Mouse (Mus musculus) CH12.LX (cell line): Measurements from ENCODE around the gene Kif24. TPM values are rescaled to one million over a fixed set of nuclear protein-coding genes. Genes with fewer than 3 reads are reported as not detected.

Experiments
- DNase-seq: peaks from one replicate; pipeline ENCODE4 v3.0.0-alpha.2; 2013; ENCODE audit errors: extremely low read depth
- H3K27ac ChIP-seq: 2 replicates; pipeline ENCODE4 v1.5.1; 2012; ENCODE audit warnings: low read depth, mild to moderate bottlenecking, control low read depth, moderate library complexity; ENCODE audit not compliant: insufficient read depth
- H3K27me3 ChIP-seq: replicated peaks from 2 replicates; pipeline ENCODE3; 2012; ENCODE audit warnings: inconsistent platforms
- H3K36me3 ChIP-seq, 2 experiments: replicated peaks in 1 of 2; 2 replicates each; pipeline versions ENCODE3 to v1.6.1; 2012; ENCODE audit warnings: inconsistent platforms in 1 of 2, low read length in 1 of 2, mild to moderate bottlenecking in 1 of 2, mixed read lengths in 1 of 2, moderate library complexity in 1 of 2; ENCODE audit not compliant: control insufficient read depth in 1 of 2, insufficient read depth in 1 of 2
- H3K4me1 ChIP-seq, 2 experiments: 2 replicates each; pipeline ENCODE4 v1.6.1; 2012; ENCODE audit warnings: inconsistent platforms in 1 of 2, moderate library complexity in 1 of 2; ENCODE audit not compliant: insufficient read depth in 2 of 2, control insufficient read depth in 1 of 2
- H3K4me2 ChIP-seq: 2 replicates; pipeline ENCODE4 v1.6.1; 2012; ENCODE audit warnings: low read depth, mild to moderate bottlenecking, control low read depth; ENCODE audit not compliant: poor library complexity, insufficient read depth, severe bottlenecking
- H3K4me3 ChIP-seq, 3 experiments: fragments of 150-350 bp in 1 of 3; sonication (generic) in 1 of 3; replicated peaks in 1 of 3; 2 replicates each; pipeline versions ENCODE3 to v1.5.1; 2011 to 2012; ENCODE audit warnings: low read depth in 2 of 3, low read length in 2 of 3, mild to moderate bottlenecking in 2 of 3, moderate library complexity in 2 of 3, control low read depth in 1 of 3, improper control_type of control experiment in 1 of 3, inconsistent platforms in 1 of 3, mixed read lengths in 1 of 3; ENCODE audit not compliant: poor library complexity in 1 of 3
- H3K79me2 ChIP-seq: replicated peaks from 2 replicates; pipeline ENCODE4 v1.6.1; 2012; ENCODE audit warnings: mild to moderate bottlenecking, moderate library complexity; ENCODE audit not compliant: control insufficient read depth, poor library complexity, insufficient read depth, severe bottlenecking; ENCODE audit errors: extremely low read depth
- H3K9ac ChIP-seq: 2 replicates; pipeline ENCODE4 v1.6.1; 2012; ENCODE audit warnings: low read depth, mild to moderate bottlenecking, control low read depth, moderate library complexity; ENCODE audit not compliant: insufficient read depth
- H3K9me3 ChIP-seq: replicated peaks from 2 replicates; pipeline ENCODE3; 2012; ENCODE audit warnings: low read length, inconsistent platforms, mixed read lengths
- CHD1 ChIP-seq: IDR thresholded peaks from 2 replicates; pipeline ENCODE4 v1.6.1; 2012; ENCODE audit warnings: low read depth, low read length, improper control_type of control experiment, inconsistent platforms
- CHD2 ChIP-seq: IDR thresholded peaks from 2 replicates; pipeline ENCODE4 v1.6.1; 2011; ENCODE audit warnings: low read length, improper control_type of control experiment
- CTCF ChIP-seq, 2 experiments: IDR thresholded peaks in 1 of 2; conservative IDR thresholded peaks in 1 of 2; 2 replicates each; pipeline ENCODE4 v1.5.1; 2011 to 2012; ENCODE audit warnings: low read depth in 2 of 2, low read length in 2 of 2, improper control_type of control experiment in 1 of 2, inconsistent platforms in 1 of 2, mild to moderate bottlenecking in 1 of 2, moderate library complexity in 1 of 2
- E2F4 ChIP-seq: IDR thresholded peaks from 2 replicates; pipeline ENCODE4 v1.6.1; 2011; ENCODE audit warnings: low read depth, low read length, improper control_type of control experiment; ENCODE audit not compliant: insufficient replicate concordance
- ELF1 ChIP-seq: IDR thresholded peaks from 2 replicates; pipeline ENCODE4 v1.6.1; 2014; ENCODE audit warnings: low read depth, mild to moderate bottlenecking, inconsistent platforms, low read length, improper control_type of control experiment
- EP300 ChIP-seq: IDR thresholded peaks from 2 replicates; pipeline ENCODE4 v1.6.1; 2011; ENCODE audit warnings: low read length, improper control_type of control experiment
- GABPA ChIP-seq: IDR thresholded peaks from 2 replicates; pipeline ENCODE4 v1.6.1; 2012; ENCODE audit warnings: low read depth, low read length, improper control_type of control experiment, inconsistent platforms; ENCODE audit not compliant: insufficient replicate concordance
- HCFC1 ChIP-seq: IDR thresholded peaks from 2 replicates; pipeline ENCODE4 v1.6.1; 2012; ENCODE audit warnings: low read depth, mild to moderate bottlenecking, inconsistent platforms, low read length, improper control_type of control experiment
- JUN ChIP-seq: IDR thresholded peaks from 2 replicates; pipeline ENCODE4 v1.6.1; 2011; ENCODE audit warnings: low read depth, mild to moderate bottlenecking, low read length, improper control_type of control experiment, moderate library complexity; ENCODE audit not compliant: insufficient read depth
- MEF2A ChIP-seq: IDR thresholded peaks from 2 replicates; pipeline ENCODE4 v1.6.1; 2014; ENCODE audit warnings: low read depth, mild to moderate bottlenecking, inconsistent platforms, low read length, improper control_type of control experiment, borderline replicate concordance
- POLR2AphosphoS2 ChIP-seq: IDR thresholded peaks from 2 replicates; pipeline ENCODE4 v1.6.1; 2011; ENCODE audit warnings: low read depth, low read length, improper control_type of control experiment
- RAD21 ChIP-seq: IDR thresholded peaks from 2 replicates; pipeline ENCODE4 v1.6.1; 2011; ENCODE audit warnings: low read depth, mild to moderate bottlenecking, low read length, improper control_type of control experiment, moderate library complexity
- RCOR1 ChIP-seq: conservative IDR thresholded peaks from 2 replicates; pipeline ENCODE4 v1.6.1; 2012; ENCODE audit warnings: low read depth, mild to moderate bottlenecking, inconsistent platforms, low read length, improper control_type of control experiment
- TBP ChIP-seq: conservative IDR thresholded peaks from 2 replicates; pipeline ENCODE4 v1.6.1; 2011; ENCODE audit warnings: low read depth, low read length, improper control_type of control experiment
- TCF12 ChIP-seq: IDR thresholded peaks from 2 replicates; pipeline ENCODE4 v1.6.1; 2014; ENCODE audit warnings: low read depth, mild to moderate bottlenecking, inconsistent platforms, low read length, improper control_type of control experiment
- UBTF ChIP-seq: IDR thresholded peaks from 2 replicates; pipeline ENCODE4 v1.6.1; 2012; ENCODE audit warnings: low read depth, mild to moderate bottlenecking, inconsistent platforms, low read length, improper control_type of control experiment, moderate library complexity
- USF2 ChIP-seq: conservative IDR thresholded peaks from 2 replicates; pipeline ENCODE4 v1.6.1; 2011; ENCODE audit warnings: low read depth, low read length, improper control_type of control experiment
- ZC3H11A ChIP-seq: IDR thresholded peaks from 2 replicates; pipeline ENCODE4 v1.6.1; 2012; ENCODE audit warnings: low read depth, mild to moderate bottlenecking, inconsistent platforms, low read length, improper control_type of control experiment
- ZMIZ1 ChIP-seq: IDR thresholded peaks from 2 replicates; pipeline ENCODE4 v1.6.1; 2012; ENCODE audit warnings: low read depth, mild to moderate bottlenecking, inconsistent platforms, low read length, improper control_type of control experiment
- dilution Hi-C: fragments of 300-500 bp; cut with MboI; formaldehyde crosslinking; loops from 2 replicates; pipeline ENCODE4 v1.14.3; 2020; ENCODE audit warnings: low sequenced_read_pairs; ENCODE audit not compliant: extremely low pct_unique_long_range_greater_than_20kb, extremely low pct_ligation_motif_present
- in situ Hi-C: fragments of 300-500 bp; cut with MboI; formaldehyde crosslinking; loops from 3 replicates; pipeline ENCODE4 v1.14.3; 2019; ENCODE audit warnings: low sequenced_read_pairs, low pct_ligation_motif_present, low pct_unique_long_range_greater_than_20kb, mixed read lengths
- polyA plus RNA-seq: library from polyadenylated mRNA; unstranded; fragments of >175 nt; gene quantifications from 2 replicates; pipeline ENCODE4 v1.2.1, GENCODE M21; 2012; ENCODE audit warnings: low read depth; ENCODE audit not compliant: insufficient read length
- total RNA-seq, 2 experiments: library from RNA; depleted of rRNA; stranded (reverse); fragments of 300-350 nt in 1 of 2; fragments of >200 nt in 1 of 2; gene quantifications; 2 replicates each; pipeline ENCODE4 v1.2.3; 2012 to 2014

Kif24 gene
- total and polyA plus RNA-seq, 3 experiments = 6.4 to 8.6 (median 8.4) TPM

DNA sequence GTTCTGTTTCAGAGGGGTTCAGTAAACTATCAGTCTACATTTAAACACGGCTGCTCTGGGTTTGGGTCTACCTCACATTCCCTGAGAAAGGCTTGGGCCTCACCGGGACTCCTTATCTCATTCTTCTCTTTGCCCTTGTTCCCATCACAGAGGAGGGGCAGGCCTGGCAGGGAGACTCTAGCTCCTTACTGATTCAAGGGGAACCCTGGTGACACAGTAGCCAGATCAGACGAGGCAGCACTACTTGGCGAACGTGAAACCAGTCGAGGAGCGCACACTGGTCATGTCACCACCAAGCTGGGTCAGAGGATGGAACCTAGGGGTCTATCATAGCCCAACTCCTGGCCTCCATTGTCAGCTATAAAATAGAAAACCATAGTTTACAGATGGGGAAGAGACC, 43.3 kb upstream of the Kif24 start:
- in situ Hi-C loops = no loop called here
- DNase-seq = no peak
- no peak for TF ChIP-seq CHD1
- TF ChIP-seq CTCF (conservative IDR thresholded peaks at IDR 0.05 in 1 of 2, IDR thresholded peaks at IDR 0.05 in 1 of 2; ENCODE audit: low read depth in 2 of 2, low read length in 2 of 2) = no peak
- no peak for TF ChIP-seq JUN
- no peak for TF ChIP-seq UBTF
- no peak for TF ChIP-seq RAD21
- no peak for TF ChIP-seq ZC3H11A
- no peak for TF ChIP-seq EP300
- no peak for TF ChIP-seq ZMIZ1
- no peak for TF ChIP-seq TCF12
- no peak for TF ChIP-seq E2F4
- no peak for TF ChIP-seq POLR2AphosphoS2
- no peak for TF ChIP-seq CHD2
- no peak for TF ChIP-seq HCFC1
- TF ChIP-seq GABPA = no peak
- TF ChIP-seq RCOR1 = no peak
- TF ChIP-seq USF2 = no peak
- no peak for TF ChIP-seq TBP
- TF ChIP-seq ELF1 = no peak
- H3K4me2 ChIP-seq = no peak overlapping the region
- H3K9ac ChIP-seq = no peak overlapping the region
- no peak overlapping the region for H3K4me3 ChIP-seq
- H3K27me3 ChIP-seq = peaks cover 66% of the 10 kb centered on the region
- no peak overlapping the region for H3K27ac ChIP-seq
- H3K79me2 ChIP-seq = no peaks in the 10 kb centered on the region
- no peaks in the 10 kb centered on the region for H3K4me1 ChIP-seq
- peaks cover 10% of the 10 kb centered on the region for H3K9me3 ChIP-seq
- dilution Hi-C loops = no loop called here
- no peaks in the 10 kb centered on the region for H3K36me3 ChIP-seq

DNA sequence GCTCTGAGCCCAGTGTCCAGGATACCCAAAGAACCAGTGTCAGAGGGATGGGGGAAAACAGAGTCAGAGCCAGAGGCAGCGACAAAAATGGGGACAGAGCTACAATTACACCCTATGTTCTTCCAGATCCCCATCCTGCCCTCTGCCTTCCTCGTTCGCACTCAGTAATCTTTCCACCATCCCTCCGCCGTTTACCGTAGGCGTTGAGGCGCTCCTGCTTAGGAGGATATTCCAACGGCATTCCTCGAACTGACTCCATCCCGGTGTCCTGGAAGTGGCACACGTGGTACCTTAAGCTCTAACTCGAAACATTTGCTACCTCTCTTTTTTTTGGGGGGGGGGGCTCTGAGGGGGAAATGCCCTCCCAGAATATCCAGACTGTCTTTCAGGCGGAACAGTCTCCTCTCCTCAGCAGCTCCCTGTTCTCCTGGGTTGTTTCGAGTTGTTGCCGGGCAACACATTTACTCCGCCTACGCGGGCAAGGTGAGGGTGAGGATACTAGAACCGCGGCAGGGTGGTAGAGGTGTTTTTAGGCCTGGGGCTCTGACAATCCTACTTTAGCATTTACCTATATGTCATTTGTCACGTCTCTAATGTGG, 42.7 kb upstream of the Kif24 start:
- no peak overlapping the region for H3K9ac ChIP-seq
- dilution Hi-C loops (no loop called here), in situ Hi-C loops (no loop called here)

More for the DNA sequence above, 42.7 kb upstream of the Kif24 start:
- Histone ChIP-seq H3K27me3 (peaks cover 69% of the 10 kb centered on the region), H3K4me3 (no peak overlapping the region), H3K27ac (no peak overlapping the region), H3K4me1 (no peaks in the 10 kb centered on the region), H3K9me3 (peaks cover 10% of the 10 kb centered on the region), H3K36me3 (no peaks in the 10 kb centered on the region), H3K79me2 (no peaks in the 10 kb centered on the region), H3K4me2 (no peak overlapping the region)
- DNase-seq = no peak
- no peak for TF ChIP-seq ZC3H11A
- TF ChIP-seq RCOR1 = no peak
- no peak for TF ChIP-seq ELF1
- TF ChIP-seq CHD1 = no peak
- TF ChIP-seq MEF2A = no peak
